Mouse (Mus musculus): ENCODE measurements around the gene Mospd3.

DNA sequence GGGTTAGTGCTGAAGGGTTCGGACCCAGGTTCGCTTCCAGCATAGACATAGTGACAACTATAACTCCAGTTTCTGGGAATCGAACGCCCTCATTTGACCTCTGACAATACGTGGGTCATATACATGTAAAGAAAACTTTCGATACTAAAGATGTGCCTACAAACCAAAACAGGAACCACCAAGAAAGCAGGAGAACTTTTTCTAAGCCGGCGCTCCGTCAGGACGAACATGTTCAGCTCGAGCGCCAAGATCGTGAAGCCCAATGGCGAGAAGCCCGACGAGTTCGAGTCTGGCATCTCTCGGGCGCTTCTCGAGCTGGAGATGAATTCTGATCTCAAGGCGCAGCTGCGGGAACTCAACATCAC is 489 bp upstream of the Mospd3 start:
- TF ChIP-seq CTCF (IDR thresholded peaks at IDR 0.05; ENCODE audit: extremely low read depth, insufficient read length, insufficient replicate concordance, low read depth, low read length) (no peak), POLR2A (IDR thresholded peaks at IDR 0.05; ENCODE audit: low read depth, low read length) (no peak)

All from small intestine, adult 2 months (tissue).